Mouse (Mus musculus): ENCODE measurements around the gene Gdpd1.
A peak's percentile ranks its signal among the peaks of the same experiment; 100 is the strongest.
"Not testable (repeated sequence)": the region's sequence is repeated elsewhere in the genome, so short reads cannot be mapped to it uniquely, and the experiment has no call there.

Gdpd1 gene

GRCm38 (mm10) chr11:87025351-87025750 is 48.5 kb downstream of the Gdpd1 start:
- DNase-seq = peak; percentile 62

GRCm38 (mm10) chr11:87023240-87023639 is 50.6 kb downstream of the Gdpd1 start:
- DNase-seq = not testable (repeated sequence)

- no peak for DNase-seq
Observed at GRCm38 (mm10) chr11:87022765-87023164, 51.1 kb downstream of the Gdpd1 start.

GRCm38 (mm10) chr11:87021551-87021950 is 52.3 kb downstream of the Gdpd1 start:
- no peak for DNase-seq

GRCm38 (mm10) chr11:87020449-87020848 is 53.4 kb downstream of the Gdpd1 start:
- DNase-seq = no peak

- no peak for DNase-seq
Observed at GRCm38 (mm10) chr11:87019431-87019830, 54.4 kb downstream of the Gdpd1 start.

- DNase-seq = no peak
Observed at GRCm38 (mm10) chr11:87018081-87018480, 55.8 kb downstream of the Gdpd1 start.

GRCm38 (mm10) chr11:87015691-87016090 is 58.2 kb downstream of the Gdpd1 start:
- DNase-seq = no peak

GRCm38 (mm10) chr11:87010476-87010875 is 63.4 kb downstream of the Gdpd1 start:
- DNase-seq = peak; percentile 66

GRCm38 (mm10) chr11:87007371-87007770 is 66.5 kb downstream of the Gdpd1 start:
- peak; percentile 36 for DNase-seq

GRCm38 (mm10) chr11:87004960-87005755 is 68.7 kb downstream of the Gdpd1 start:
- DNase-seq = no peak

- DNase-seq = peak; percentile 91
Observed at GRCm38 (mm10) chr11:87002078-87002829, 71.6 kb downstream of the Gdpd1 start.

GRCm38 (mm10) chr11:87001217-87001616 is 72.6 kb downstream of the Gdpd1 start:
- no peak for DNase-seq

GRCm38 (mm10) chr11:86996266-86996665 is 77.6 kb downstream of the Gdpd1 start:
- no peak for DNase-seq

GRCm38 (mm10) chr11:86995625-86996221 is 78.1 kb downstream of the Gdpd1 start:
- peak; percentile 87 for DNase-seq

GRCm38 (mm10) chr11:86994791-86995624 is 78.9 kb downstream of the Gdpd1 start:
- no peak for DNase-seq

GRCm38 (mm10) chr11:86994330-86994729 is 79.5 kb downstream of the Gdpd1 start:
- DNase-seq = no peak

- DNase-seq = peak; percentile 98
Observed at GRCm38 (mm10) chr11:86993041-86994037, 80.5 kb downstream of the Gdpd1 start, which contains the start of gene Ypel2. Gene Ypel2, minus strand, starts transcription at chr11:86993707.

- DNase-seq = no peak
Observed at GRCm38 (mm10) chr11:86992461-86992988, 81.3 kb downstream of the Gdpd1 start.

GRCm38 (mm10) chr11:86991241-86991640 is 82.6 kb downstream of the Gdpd1 start:
- no peak for DNase-seq

- DNase-seq = peak; percentile 29
Observed at GRCm38 (mm10) chr11:86990309-86990708, 83.6 kb downstream of the Gdpd1 start.
